Mouse (Mus musculus): Measurements from ENCODE around the gene Tnfrsf19. TPM values are rescaled to one million over a fixed set of nuclear protein-coding genes. Genes with fewer than 3 reads are reported as not detected.

Gene Tnfrsf19
- polyA plus RNA-seq, 1 experiment from 2014 or later, result 41.8 TPM

GRCm38 (mm10) chr14:61045446-61046090 lies 722 bp downstream of the Tnfrsf19 start:
- H3K4me3 ChIP-seq, result peak overlapping the region; percentile 40
- no peaks in the 10 kb centered on the region for H3K27me3 ChIP-seq (replicated peaks)
- no peaks in the 10 kb centered on the region for H3K9me3 ChIP-seq
- H3K4me2 ChIP-seq (replicated peaks), result peak overlapping the region; percentile 81
- no peaks in the 10 kb centered on the region for H3K36me3 ChIP-seq
- ATAC-seq (ENCODE audit: low FRiP score, low read depth), result peak; percentile 35; the same call in 1 of the 2 replicates
- WGBS, result under 1% methylated on average over 19 of the region's 19 CpGs
- no peak overlapping the region for H3K27ac ChIP-seq
- H3K4me1 ChIP-seq, result peaks cover 22% of the 10 kb centered on the region
- H3K9ac ChIP-seq, result peak overlapping the region; percentile 59

GRCm38 (mm10) chr14:61044316-61044715 lies 2.0 kb downstream of the Tnfrsf19 start:
- peak overlapping the region; percentile 81 for H3K4me2 ChIP-seq (replicated peaks)
- H3K27ac ChIP-seq, result no peak overlapping the region
- no peaks in the 10 kb centered on the region for H3K36me3 ChIP-seq
- WGBS, result 14% methylated on average over 2 of the region's 2 CpGs
- H3K4me1 ChIP-seq, result peaks cover 22% of the 10 kb centered on the region
- H3K4me3 ChIP-seq, result 0 out of 2 replicates have a peak overlapping the region, but pooled peaks have one; percentile 19
- H3K27me3 ChIP-seq (replicated peaks), result no peaks in the 10 kb centered on the region
- no peak overlapping the region for H3K9ac ChIP-seq
- H3K9me3 ChIP-seq, result no peaks in the 10 kb centered on the region
- ATAC-seq (ENCODE audit: low FRiP score, low read depth), result no peak

- Histone ChIP-seq H3K36me3 (no peaks in the 10 kb centered on the region), H3K4me2 (replicated peaks) (peak overlapping the region; percentile 81), H3K27ac (no peak overlapping the region; the same call in 1 of the 2 replicates), H3K27me3 (replicated peaks) (no peaks in the 10 kb centered on the region), H3K9ac (peak overlapping the region; percentile 30; the same call in 1 of the 2 replicates), H3K9me3 (no peaks in the 10 kb centered on the region), H3K4me3 (peak overlapping the region; percentile 19), H3K4me1 (peaks cover 22% of the 10 kb centered on the region)
- ATAC-seq (ENCODE audit: low FRiP score, low read depth), result no peak
- 2% methylated on average over 8 of the region's 8 CpGs for WGBS
Measured at GRCm38 (mm10) chr14:61043511-61044310, 2.6 kb downstream of the Tnfrsf19 start.

GRCm38 (mm10) chr14:61042291-61042690 lies 4.0 kb downstream of the Tnfrsf19 start:
- no peak overlapping the region for H3K27ac ChIP-seq
- no peak overlapping the region for H3K4me2 ChIP-seq (replicated peaks)
- H3K27me3 ChIP-seq (replicated peaks), result no peaks in the 10 kb centered on the region
- H3K4me1 ChIP-seq, result peaks cover 34% of the 10 kb centered on the region
- H3K4me3 ChIP-seq, result no peak overlapping the region
- H3K9me3 ChIP-seq, result no peaks in the 10 kb centered on the region
- no peak overlapping the region for H3K9ac ChIP-seq
- no peaks in the 10 kb centered on the region for H3K36me3 ChIP-seq
- WGBS, result 24% methylated on average over 3 of the region's 3 CpGs
- no peak for ATAC-seq (ENCODE audit: low FRiP score, low read depth)

GRCm38 (mm10) chr14:61040236-61040635 lies 6.1 kb downstream of the Tnfrsf19 start:
- Histone ChIP-seq H3K27ac (no peak overlapping the region), H3K9me3 (no peaks in the 10 kb centered on the region), H3K4me2 (replicated peaks) (no peak overlapping the region), H3K4me3 (no peak overlapping the region), H3K4me1 (peaks cover 28% of the 10 kb centered on the region), H3K9ac (no peak overlapping the region), H3K36me3 (no peaks in the 10 kb centered on the region), H3K27me3 (replicated peaks) (no peaks in the 10 kb centered on the region)
- ATAC-seq (ENCODE audit: low FRiP score, low read depth), result no peak
- 59% methylated on average over 13 of the region's 13 CpGs for whole genome bisulfite sequencing

GRCm38 (mm10) chr14:61038082-61038472 lies 8.2 kb downstream of the Tnfrsf19 start:
- Histone ChIP-seq H3K4me1 (peaks cover 15% of the 10 kb centered on the region), H3K27ac (no peak overlapping the region), H3K27me3 (replicated peaks) (no peaks in the 10 kb centered on the region), H3K9ac (no peak overlapping the region), H3K9me3 (no peaks in the 10 kb centered on the region), H3K36me3 (no peaks in the 10 kb centered on the region), H3K4me2 (replicated peaks) (peak overlapping the region; percentile 98), H3K4me3 (peak overlapping the region; percentile 51)
- 21% methylated on average over 8 of the region's 8 CpGs for WGBS
- ATAC-seq (ENCODE audit: low FRiP score, low read depth), result no peak

GRCm38 (mm10) chr14:61037321-61038081 lies 8.8 kb downstream of the Tnfrsf19 start:
- WGBS, result 1% methylated on average over 40 of the region's 40 CpGs
- H3K4me1 ChIP-seq, result peaks cover 15% of the 10 kb centered on the region

GRCm38 (mm10) chr14:61030366-61030765 lies 15.9 kb downstream of the Tnfrsf19 start:
- no peak for ATAC-seq (ENCODE audit: low FRiP score, low read depth)
- no peak overlapping the region for H3K4me3 ChIP-seq

More at GRCm38 (mm10) chr14:61037321-61038081, 8.8 kb downstream of the Tnfrsf19 start:
- Histone ChIP-seq H3K9me3 (no peaks in the 10 kb centered on the region), H3K27me3 (replicated peaks) (no peaks in the 10 kb centered on the region), H3K9ac (peak overlapping the region; percentile 63), H3K36me3 (no peaks in the 10 kb centered on the region), H3K4me3 (peak overlapping the region; percentile 51), H3K27ac (no peak overlapping the region), H3K4me2 (replicated peaks) (peak overlapping the region; percentile 98)
- peak; percentile 95 for ATAC-seq (ENCODE audit: low FRiP score, low read depth)

GRCm38 (mm10) chr14:61024006-61024405 lies 22.3 kb downstream of the Tnfrsf19 start:
- Histone ChIP-seq H3K36me3 (no peaks in the 10 kb centered on the region), H3K4me3 (no peak overlapping the region), H3K9me3 (no peaks in the 10 kb centered on the region), H3K27ac (no peak overlapping the region), H3K9ac (no peak overlapping the region), H3K27me3 (replicated peaks) (no peaks in the 10 kb centered on the region), H3K4me2 (replicated peaks) (no peak overlapping the region), H3K4me1 (no peaks in the 10 kb centered on the region)
- 92% methylated on average over 7 of the region's 7 CpGs for WGBS
- ATAC-seq (ENCODE audit: low FRiP score, low read depth), result no peak

More at GRCm38 (mm10) chr14:61030366-61030765, 15.9 kb downstream of the Tnfrsf19 start:
- Histone ChIP-seq H3K9me3 (no peaks in the 10 kb centered on the region), H3K27me3 (replicated peaks) (no peaks in the 10 kb centered on the region), H3K27ac (no peak overlapping the region), H3K36me3 (no peaks in the 10 kb centered on the region), H3K4me1 (no peaks in the 10 kb centered on the region), H3K4me2 (replicated peaks) (no peak overlapping the region), H3K9ac (no peak overlapping the region)
- WGBS, result 92% methylated on average over 6 of the region's 6 CpGs

- Histone ChIP-seq H3K27me3 (replicated peaks) (no peaks in the 10 kb centered on the region), H3K4me3 (no peak overlapping the region), H3K9me3 (no peaks in the 10 kb centered on the region), H3K4me1 (no peaks in the 10 kb centered on the region), H3K4me2 (replicated peaks) (no peak overlapping the region), H3K27ac (no peak overlapping the region), H3K36me3 (no peaks in the 10 kb centered on the region), H3K9ac (no peak overlapping the region)
- no peak for ATAC-seq (ENCODE audit: low FRiP score, low read depth)
- 74% methylated on average over 1 of the region's 1 CpGs for WGBS
Measured at GRCm38 (mm10) chr14:61022383-61022782, 23.9 kb downstream of the Tnfrsf19 start.

- Histone ChIP-seq H3K4me1 (no peaks in the 10 kb centered on the region), H3K36me3 (no peaks in the 10 kb centered on the region), H3K4me2 (replicated peaks) (no peak overlapping the region), H3K9ac (no peak overlapping the region), H3K9me3 (no peaks in the 10 kb centered on the region), H3K27ac (no peak overlapping the region), H3K4me3 (no peak overlapping the region), H3K27me3 (replicated peaks) (no peaks in the 10 kb centered on the region)
- no peak for ATAC-seq (ENCODE audit: low FRiP score, low read depth)
- WGBS, result 54% methylated on average over 2 of the region's 2 CpGs
Measured at GRCm38 (mm10) chr14:61020968-61021367, 25.3 kb downstream of the Tnfrsf19 start.

- Histone ChIP-seq H3K4me1 (no peaks in the 10 kb centered on the region), H3K9ac (no peak overlapping the region), H3K9me3 (no peaks in the 10 kb centered on the region), H3K4me3 (no peak overlapping the region), H3K27ac (no peak overlapping the region), H3K27me3 (replicated peaks) (no peaks in the 10 kb centered on the region), H3K4me2 (replicated peaks) (no peak overlapping the region), H3K36me3 (no peaks in the 10 kb centered on the region)
- 89% methylated on average over 1 of the region's 1 CpGs for WGBS
- no peak for ATAC-seq (ENCODE audit: low FRiP score, low read depth)
Measured at GRCm38 (mm10) chr14:61019880-61020279, 26.4 kb downstream of the Tnfrsf19 start.
